Mouse (Mus musculus) mouse trophoblast stem cell (cell line): ENCODE data around the gene Tmem135.

Source experiments
- in situ Hi-C, 2 experiments: fragments of 300-500 bp; cut with MseI, MboI; formaldehyde crosslinking; loops; 2 replicates in 1 of 2; 3 replicates in 1 of 2; pipeline ENCODE4 v1.15.1; 2025

The Tmem135 gene

GRCm38 (mm10) chr7:89253772-89254171, 150.2 kb downstream of the Tmem135 start:
- in situ Hi-C loops: no loop called here

GRCm38 (mm10) chr7:89253317-89253716, 150.7 kb downstream of the Tmem135 start:
- in situ Hi-C loops: no loop called here

- in situ Hi-C loops: no loop called here
Measured at GRCm38 (mm10) chr7:89251880-89252453, 152.1 kb downstream of the Tmem135 start.

- in situ Hi-C loops: no loop called here
Measured at GRCm38 (mm10) chr7:89248135-89248850, 155.7 kb downstream of the Tmem135 start.

- in situ Hi-C loops: no loop called here
Measured at GRCm38 (mm10) chr7:89247012-89247710, 156.9 kb downstream of the Tmem135 start.

GRCm38 (mm10) chr7:89242565-89242964, 161.5 kb downstream of the Tmem135 start:
- in situ Hi-C loops: no loop called here

- in situ Hi-C loops: no loop called here
Measured at GRCm38 (mm10) chr7:89242143-89242542, 161.9 kb downstream of the Tmem135 start.

GRCm38 (mm10) chr7:89239592-89239991, 164.4 kb downstream of the Tmem135 start:
- in situ Hi-C loops: no loop called here

GRCm38 (mm10) chr7:89236592-89236991, 167.4 kb downstream of the Tmem135 start:
- in situ Hi-C loops: no loop called here

- in situ Hi-C loops: no loop called here
Measured at GRCm38 (mm10) chr7:89235974-89236507, 168.0 kb downstream of the Tmem135 start.

GRCm38 (mm10) chr7:89232499-89233145, 171.4 kb downstream of the Tmem135 start:
- in situ Hi-C loops: no loop called here

GRCm38 (mm10) chr7:89231200-89231790, 172.7 kb downstream of the Tmem135 start:
- in situ Hi-C loops: no loop called here

GRCm38 (mm10) chr7:89222609-89223008, 181.4 kb downstream of the Tmem135 start:
- in situ Hi-C loops: no loop called here

- in situ Hi-C loops: no loop called here
Measured at GRCm38 (mm10) chr7:89216628-89217027, 187.4 kb downstream of the Tmem135 start.

GRCm38 (mm10) chr7:89216118-89216517, 187.9 kb downstream of the Tmem135 start:
- in situ Hi-C loops: no loop called here

GRCm38 (mm10) chr7:89215714-89216113, 188.3 kb downstream of the Tmem135 start:
- in situ Hi-C loops: no loop called here

- in situ Hi-C loops: no loop called here
Measured at GRCm38 (mm10) chr7:89210506-89210905, 193.5 kb downstream of the Tmem135 start.

GRCm38 (mm10) chr7:89206165-89206564, 197.9 kb downstream of the Tmem135 start:
- in situ Hi-C loops: no loop called here

GRCm38 (mm10) chr7:89205402-89205801, 198.6 kb downstream of the Tmem135 start:
- in situ Hi-C loops: no loop called here

- in situ Hi-C loops: no loop called here
Measured at GRCm38 (mm10) chr7:89203144-89203543, 200.9 kb downstream of the Tmem135 start.

- in situ Hi-C loops: no loop called here
Measured at GRCm38 (mm10) chr7:89201954-89202353, 202.1 kb downstream of the Tmem135 start.

GRCm38 (mm10) chr7:89198499-89198898, 205.5 kb downstream of the Tmem135 start:
- in situ Hi-C loops: no loop called here
